Mouse (Mus musculus): ENCODE results near the gene Aurkb. TPM values are rescaled to one million over a fixed set of nuclear protein-coding genes. Genes with fewer than 3 reads are reported as not detected.

Gene Aurkb
- total RNA-seq, 2 experiments from 2014 or later, result 0.25 to 0.30 TPM

DNA sequence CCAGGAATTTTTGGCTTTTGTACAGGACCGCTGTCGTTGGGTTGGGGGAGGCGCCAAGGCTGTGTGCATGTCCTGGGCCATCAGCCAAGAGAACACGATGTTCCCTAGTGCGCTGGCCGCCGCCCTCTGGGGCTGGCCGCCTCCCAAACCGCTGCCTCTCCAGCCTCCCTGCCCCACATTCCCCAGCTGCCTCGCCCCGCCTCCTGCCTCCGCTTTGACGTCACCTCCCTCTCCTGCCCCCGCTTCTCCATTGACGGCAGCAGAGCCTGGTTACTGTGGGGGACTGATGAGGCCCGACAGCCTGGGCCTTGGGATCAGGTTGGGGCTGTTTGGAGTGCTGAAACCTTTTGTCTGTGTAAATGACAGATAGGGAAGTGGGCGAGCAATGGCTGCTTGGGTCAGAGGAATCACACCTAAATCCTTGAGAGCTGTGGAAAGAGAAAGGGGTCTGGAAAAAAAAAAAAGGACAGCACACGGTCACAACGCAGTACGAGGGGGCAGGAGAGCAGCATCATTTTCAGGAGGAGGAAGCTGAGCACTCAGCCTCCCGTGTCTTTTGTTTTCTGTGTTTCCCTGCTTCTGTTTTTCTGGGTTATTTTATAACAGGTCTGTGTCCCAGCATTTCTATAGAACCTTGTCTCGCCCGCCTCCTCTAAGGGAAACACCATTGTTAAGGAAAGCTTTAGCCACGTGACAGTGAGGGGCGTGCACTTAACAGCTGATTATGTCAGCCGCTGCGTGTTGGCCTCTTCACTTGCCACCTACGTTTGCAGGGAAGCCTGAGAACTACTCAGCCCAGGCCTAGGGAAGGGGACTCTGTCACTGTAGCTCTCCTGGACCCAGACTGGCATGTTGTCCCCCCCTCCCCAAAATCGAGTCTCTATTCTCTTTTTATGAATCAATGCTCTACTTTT lies 51.8 kb downstream of the Aurkb start:
- peak; percentile 96 to 98 for DNase-seq (ENCODE audit: extremely low spot score in 1 of 2, low spot score in 2 of 2)
- intact Hi-C loops (cut with DNase I), result loop anchor here (5.0 kb wide), 1 partner anchor 315 kb away; the partner anchor contains the start of gene Kdm6b
- Histone ChIP-seq H3K27ac (peak overlapping the region; percentile 99), H3K4me3 (peak overlapping the region; percentile 87)
- no peak for TF ChIP-seq CTCF (IDR thresholded peaks at IDR 0.05)

DNA sequence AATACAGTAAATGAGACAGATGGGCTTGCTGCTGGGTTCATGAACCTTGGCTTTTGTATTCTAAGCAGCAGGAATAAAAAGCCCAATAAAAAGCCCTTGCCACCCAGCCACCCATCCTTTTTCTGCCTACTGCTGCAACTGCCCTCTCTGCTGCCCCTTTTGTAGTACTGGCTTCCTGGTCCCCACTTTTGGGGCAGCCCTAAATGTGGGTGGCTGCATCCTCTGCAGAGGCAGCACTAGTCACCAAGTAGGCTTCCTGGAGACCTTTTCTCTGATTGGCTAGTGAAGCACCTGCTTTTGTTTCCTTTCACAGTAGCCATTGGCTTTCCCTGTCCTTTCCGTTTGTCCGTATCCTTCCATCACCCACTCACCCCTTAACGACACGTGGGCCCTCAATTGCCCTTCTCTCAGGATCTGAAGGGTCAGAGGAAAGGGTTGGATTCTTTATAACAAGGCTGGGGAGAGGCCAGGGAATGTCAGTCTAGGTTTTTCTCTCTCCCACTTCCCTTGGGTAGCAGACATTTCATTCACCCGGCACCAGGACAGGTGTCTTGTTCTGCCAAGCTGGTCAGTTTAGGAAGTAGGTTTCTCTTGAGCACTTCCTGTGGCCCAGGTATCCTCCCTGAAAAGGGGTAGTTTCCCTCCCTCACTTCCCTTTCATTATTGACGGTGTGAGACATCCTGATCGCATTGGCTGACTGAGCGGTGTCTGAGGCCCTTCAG lies 52.8 kb downstream of the Aurkb start:
- intact Hi-C loops (cut with DNase I), result loop anchor here (5.0 kb wide), 1 partner anchor 314 kb away; the partner anchor contains the start of gene Kdm6b
- Histone ChIP-seq H3K4me3 (peak overlapping the region; percentile 87), H3K27ac (peak overlapping the region; percentile 99)
- TF ChIP-seq CTCF (IDR thresholded peaks at IDR 0.05), result no peak
- no peak for DNase-seq (ENCODE audit: extremely low spot score in 1 of 2, low spot score in 2 of 2)

DNA sequence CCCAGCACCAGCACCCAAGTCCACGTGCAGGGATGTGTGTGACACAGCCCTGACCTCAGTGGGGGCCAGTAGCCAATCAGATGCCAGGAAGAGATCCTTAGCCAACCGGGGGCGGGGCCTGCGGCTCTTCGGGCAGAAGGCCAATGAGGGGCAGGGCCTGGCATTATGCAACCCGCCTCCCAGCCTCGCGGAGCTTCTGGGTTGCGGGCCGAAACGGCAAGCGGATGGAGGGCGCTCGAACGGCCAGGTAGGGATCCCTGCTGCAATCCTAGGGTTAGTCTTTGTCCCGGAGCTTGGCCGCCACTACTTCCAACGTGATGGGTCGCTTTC lies 53.3 kb downstream of the Aurkb start:
- intact Hi-C loops (cut with DNase I), result loop anchor here (5.0 kb wide), 1 partner anchor 314 kb away; the partner anchor contains the start of gene Kdm6b
- H3K4me3 ChIP-seq, result peak overlapping the region; percentile 87
- peak overlapping the region; percentile 99 for H3K27ac ChIP-seq
- no peak for TF ChIP-seq CTCF (IDR thresholded peaks at IDR 0.05)
- peak; percentile 96 to 97 for DNase-seq (ENCODE audit: extremely low spot score in 1 of 2, low spot score in 2 of 2)

DNA sequence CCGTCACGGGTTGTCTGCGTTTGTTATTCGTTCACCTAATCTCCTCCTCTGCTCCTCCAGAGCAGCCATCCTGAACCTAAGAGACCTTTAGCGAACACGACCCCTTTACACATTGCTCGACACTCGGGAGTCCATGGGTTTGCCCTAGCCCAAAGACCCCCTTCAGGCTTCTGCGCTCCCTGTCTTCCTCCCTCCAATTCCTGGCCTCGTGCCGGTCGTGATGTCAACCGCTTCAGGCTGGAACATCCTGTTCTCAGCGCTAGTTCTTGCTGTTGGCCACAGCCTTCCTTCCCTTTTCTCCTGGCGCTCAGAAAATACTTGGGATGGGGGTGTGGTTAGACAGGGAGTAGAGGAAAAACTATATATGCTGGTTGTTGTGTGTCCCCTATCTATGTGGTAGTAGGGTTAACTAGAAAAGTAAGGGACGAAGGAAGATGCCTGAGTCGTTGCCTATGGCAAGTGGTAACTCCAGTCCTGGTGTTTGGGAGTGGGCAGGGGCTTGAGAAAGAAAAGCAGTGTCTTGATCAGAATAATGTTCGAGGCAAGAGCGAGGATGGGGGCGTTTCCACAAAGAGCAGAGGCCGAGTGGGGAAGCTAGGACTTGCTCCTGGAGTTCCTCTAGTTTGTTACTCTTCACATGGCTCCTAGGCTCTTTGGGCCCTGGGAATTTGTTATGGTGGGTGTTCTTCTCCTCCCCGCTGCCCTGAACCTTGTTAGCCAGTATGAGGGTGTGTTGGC lies 53.9 kb downstream of the Aurkb start:
- intact Hi-C loops (cut with DNase I), result loop anchor here (5.0 kb wide), 1 partner anchor 313 kb away; the partner anchor contains the start of gene Kdm6b
- no peak for DNase-seq (ENCODE audit: extremely low spot score in 1 of 2, low spot score in 2 of 2)
- Histone ChIP-seq H3K4me3 (peak overlapping the region; percentile 87), H3K27ac (peak overlapping the region; percentile 99)
- no peak for TF ChIP-seq CTCF (IDR thresholded peaks at IDR 0.05)

DNA sequence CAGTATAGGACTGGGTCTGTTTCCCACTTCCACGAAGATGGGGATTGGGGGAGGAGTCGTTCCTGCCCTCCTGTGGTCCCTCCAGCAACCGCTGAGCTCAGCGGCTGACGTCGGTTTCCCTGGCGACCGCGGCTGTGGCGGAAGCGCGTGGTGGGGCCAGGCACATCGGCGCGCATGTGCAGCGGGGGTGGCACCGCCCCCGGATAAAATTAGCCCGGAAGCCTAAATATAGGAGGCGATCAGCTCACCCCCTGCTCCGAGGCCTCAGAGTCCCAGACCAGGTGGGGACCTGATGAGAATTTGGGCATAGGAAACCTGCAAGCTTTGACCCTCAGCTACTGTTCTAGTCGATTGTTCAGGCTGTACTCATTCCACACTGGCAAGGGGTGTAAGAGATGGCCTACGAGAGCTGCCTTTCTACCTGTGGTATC lies 54.5 kb downstream of the Aurkb start:
- H3K4me3 ChIP-seq, result peak overlapping the region; percentile 87
- peak; percentile 93 to 94 for DNase-seq (ENCODE audit: extremely low spot score in 1 of 2, low spot score in 2 of 2)
- peak overlapping the region; percentile 99 for H3K27ac ChIP-seq
- intact Hi-C loops (cut with DNase I), result loop anchor here (5.0 kb wide), 1 partner anchor 312 kb away; the partner anchor contains the start of gene Kdm6b
- TF ChIP-seq CTCF (IDR thresholded peaks at IDR 0.05), result peak; percentile 18

DNA sequence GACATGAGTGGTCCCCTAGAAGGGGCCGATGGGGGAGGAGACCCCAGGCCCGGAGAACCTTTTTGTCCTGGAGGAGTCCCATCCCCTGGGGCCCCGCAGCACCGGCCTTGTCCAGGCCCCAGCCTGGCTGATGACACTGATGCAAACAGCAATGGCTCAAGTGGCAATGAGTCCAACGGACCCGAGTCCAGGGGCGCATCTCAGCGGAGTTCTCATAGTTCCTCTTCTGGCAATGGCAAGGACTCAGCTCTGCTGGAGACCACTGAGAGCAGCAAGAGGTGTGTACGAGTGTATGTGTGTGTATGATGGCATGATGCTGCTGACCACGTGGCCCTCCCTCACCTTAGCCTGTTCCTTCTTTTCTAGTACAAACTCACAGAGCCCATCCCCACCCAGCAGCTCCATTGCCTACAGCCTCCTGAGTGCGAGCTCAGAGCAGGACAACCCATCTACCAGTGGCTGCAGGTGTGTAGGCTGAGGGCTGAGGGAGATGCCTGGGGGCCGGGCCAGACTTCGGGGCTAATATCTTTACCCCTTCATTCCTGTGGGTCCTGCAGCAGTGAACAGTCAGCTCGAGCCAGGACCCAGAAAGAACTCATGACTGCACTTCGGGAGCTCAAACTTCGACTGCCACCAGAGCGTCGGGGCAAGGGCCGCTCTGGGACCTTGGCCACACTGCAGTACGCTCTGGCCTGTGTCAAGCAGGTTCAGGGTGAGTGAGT lies 55.4 kb downstream of the Aurkb start:
- TF ChIP-seq CTCF (IDR thresholded peaks at IDR 0.05), result no peak
- Histone ChIP-seq H3K4me3 (peak overlapping the region; percentile 87), H3K27ac (peak overlapping the region; percentile 99)
- no peak for DNase-seq (ENCODE audit: extremely low spot score in 1 of 2, low spot score in 2 of 2)
- intact Hi-C loops (cut with DNase I), result no loop called here

Other genes starting within 250 kb of the Aurkb start
- 100 to 1,000 TPM; 108 to 115 TPM for gene Ndel1, start 173.8 kb upstream of the Aurkb start, total RNA-seq (2021)
- gene Rnf222, start 157.1 kb upstream of the Aurkb start, total RNA-seq (2021), result not detected
- 100 to 1,000 TPM; 727 to 749 TPM for gene Rpl26, start 144.1 kb upstream of the Aurkb start, total RNA-seq (2021)
- under 1 TPM; 0.44 to 0.95 TPM for gene Odf4, start 118.6 kb upstream of the Aurkb start, total RNA-seq (2021)
- gene Arhgef15, start 88.2 kb upstream of the Aurkb start, total RNA-seq (2021), result 10 to 100 TPM; 22.4 to 22.6 TPM
- 1 to 10 TPM; 5.0 to 5.2 TPM for gene Slc25a35, start 77.5 kb upstream of the Aurkb start, total RNA-seq (2021)
- gene Rangrf, start 70.5 kb upstream of the Aurkb start, total RNA-seq (2021), result 10 to 100 TPM; 15.7 to 17.0 TPM
- 10 to 100 TPM; 20.1 to 24.7 TPM for gene Pfas, start 37.2 kb upstream of the Aurkb start, total RNA-seq (2021)
- gene Ctc1, start 29.7 kb upstream of the Aurkb start, total RNA-seq (2021), result 10 to 100 TPM; 38.7 to 39.8 TPM
- gene Borcs6, start 14.1 kb downstream of the Aurkb start, total RNA-seq (2021), result 10 to 100 TPM; 31.1 to 33.8 TPM
- gene Tmem107, start 25.2 kb downstream of the Aurkb start, total RNA-seq (2021), result 10 to 100 TPM; 23.3 to 28.0 TPM
- 1,000 to 10,000 TPM; 1,115 to 1,119 TPM for gene Vamp2, start 42.8 kb downstream of the Aurkb start, total RNA-seq (2021)
- gene Per1, start 49.6 kb downstream of the Aurkb start, total RNA-seq (2021), result 100 to 1,000 TPM; 114 to 185 TPM
- under 1 TPM; 0.57 to 0.82 TPM for gene Hes7, start 74.8 kb downstream of the Aurkb start, total RNA-seq (2021)
- 1 to 10 TPM; 1.3 to 1.4 TPM for gene 9130213A22Rik, start 76.9 kb downstream of the Aurkb start, total RNA-seq (2021)
- 1 to 10 TPM; 6.5 TPM for gene Aloxe3, start 80.2 kb downstream of the Aurkb start, total RNA-seq (2021)
- gene Alox12b, start 111.3 kb downstream of the Aurkb start, total RNA-seq (2021), result 1 to 10 TPM; 8.7 to 9.8 TPM
- gene Alox8, start 152.2 kb downstream of the Aurkb start, total RNA-seq (2021), result 1 to 10 TPM; 6.1 to 6.4 TPM
- gene Gucy2e, start 191.4 kb downstream of the Aurkb start, total RNA-seq (2021), result 1 to 10 TPM; 1.0 to 1.3 TPM